Mouse (Mus musculus): ENCODE measurements around the gene Sec63. TPM values are rescaled to one million over a fixed set of nuclear protein-coding genes. Genes with fewer than 3 reads are reported as not detected.
A peak's percentile ranks its signal among the peaks of the same experiment; 100 is the strongest.

Gene Sec63
- polyA plus RNA-seq, 1 experiment from 2014 or later = 22.4 TPM

DNA sequence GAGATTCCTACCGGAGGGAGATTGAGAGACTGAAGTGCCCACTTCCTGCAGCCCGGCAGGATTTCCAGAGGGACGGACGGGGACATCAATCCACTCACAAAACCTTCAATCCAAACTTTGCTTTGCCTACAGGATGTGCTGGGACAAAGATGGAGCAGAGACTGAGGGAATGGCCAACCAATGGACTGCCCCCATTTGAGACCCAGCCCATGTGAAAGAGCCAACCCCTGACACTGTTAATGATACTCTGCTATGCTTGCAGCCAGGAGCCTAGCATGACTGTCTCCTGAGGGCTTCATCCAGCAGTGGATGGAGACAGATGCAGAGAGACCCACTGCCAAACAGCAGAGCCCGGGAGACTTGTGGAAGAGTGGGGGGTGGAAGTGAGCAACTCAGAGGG, 118.4 kb downstream of the Sec63 start:
- peak overlapping the region; percentile 67 for H3K27ac ChIP-seq (ENCODE audit: low read length)
- no peak overlapping the region for H3K4me3 ChIP-seq (replicated peaks; ENCODE audit: low read length)
- no peaks in the 10 kb centered on the region for H3K4me1 ChIP-seq (ENCODE audit: control insufficient read depth, insufficient read depth, low read length)
- H3K9ac ChIP-seq (ENCODE audit: low read length) = no peak overlapping the region
- peak; percentile 65; the same call in 1 of the 2 replicates for ATAC-seq (ENCODE audit: insufficient read depth, low FRiP score)
- no peaks in the 10 kb centered on the region for H3K9me3 ChIP-seq (replicated peaks; ENCODE audit: control insufficient read depth, low read length)
- H3K36me3 ChIP-seq (ENCODE audit: control insufficient read depth, insufficient read depth, low read length) = no peaks in the 10 kb centered on the region
- 57% methylated on average over 5 of the region's 5 CpGs for whole genome bisulfite sequencing
- H3K27me3 ChIP-seq (ENCODE audit: control insufficient read depth, insufficient read depth, low read length) = no peaks in the 10 kb centered on the region
- H3K4me2 ChIP-seq (ENCODE audit: low read depth, low read length) = 0 out of 2 replicates have a peak overlapping the region, but pooled peaks have one; percentile 16

Other genes starting within 250 kb of the Sec63 start
- gene Nr2e1, start 177.9 kb upstream of the Sec63 start, polyA plus RNA-seq (2015; fragmentation: Nextera tagmentation; extraction: Ambion mirVana) = not detected in 2 replicates
- 13.5 and 13.8 TPM in 2 replicates for gene Ostm1, start 177.7 kb upstream of the Sec63 start, polyA plus RNA-seq (2015; fragmentation: Nextera tagmentation; extraction: Ambion mirVana)
- gene Scml4, start 98.9 kb downstream of the Sec63 start, polyA plus RNA-seq (2015; fragmentation: Nextera tagmentation; extraction: Ambion mirVana) = 12.2 and 13.8 TPM in 2 replicates

Measured in stomach, embryonic 16.5 days (tissue).